Mouse (Mus musculus) embryonic fibroblast, embryonic 13.5 days (primary cell): ENCODE data around the gene Sult1d1.

Source experiments
- CTCF ChIP-seq: IDR thresholded peaks from 2 replicates; pipeline ENCODE4 v1.5.1; 2011; ENCODE audit warnings: mild to moderate bottlenecking, control low read depth, low read length, moderate library complexity, borderline replicate concordance; ENCODE audit not compliant: insufficient read depth
- POLR2A ChIP-seq: IDR thresholded peaks from 2 replicates; pipeline ENCODE4 v1.6.1; 2011; ENCODE audit warnings: low read depth, mild to moderate bottlenecking, control low read depth, low read length, moderate library complexity

DNA sequence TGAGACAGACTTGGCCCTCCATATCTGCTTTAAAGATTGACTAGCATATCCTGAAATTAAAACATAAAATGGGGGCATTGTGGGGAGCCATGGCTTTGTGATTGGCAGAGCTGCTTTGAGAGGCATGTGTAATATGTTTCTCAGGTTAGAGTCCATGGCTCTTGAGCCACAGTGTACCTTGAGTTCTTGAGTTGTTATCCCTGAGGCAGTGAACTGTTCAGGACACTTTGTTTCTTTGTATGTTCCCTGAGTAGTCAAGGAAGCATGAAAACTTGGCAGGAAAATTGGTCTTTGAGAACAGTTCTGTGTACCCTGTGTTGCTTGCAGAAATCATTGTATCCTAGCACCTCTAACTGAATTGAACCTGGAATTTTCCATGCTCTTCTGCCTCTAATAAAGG is 5.9 kb downstream of the Sult1d1 start:
- no peak for TF ChIP-seq CTCF
- no peak for TF ChIP-seq POLR2A
